Mouse (Mus musculus) forebrain, embryonic 14.5 days (tissue): ENCODE measurements around the gene Abcb9. TPM values are rescaled to one million over a fixed set of nuclear protein-coding genes. Genes with fewer than 3 reads are reported as not detected.
A peak's percentile ranks its signal among the peaks of the same experiment; 100 is the strongest.

Experiments used
- ATAC-seq: fragments of 200-750 bp; cut with Nextera tagmentation; 2 replicates; pipeline ENCODE4 v1.8.0; 2017; ENCODE audit warnings: mild to moderate bottlenecking, moderate library complexity
- DNase-seq: peaks from one replicate; pipeline ENCODE4 v3.0.0-alpha.2; 2015; ENCODE audit warnings: low spot score
- H3K27ac ChIP-seq: fragments of 300-500 bp; sonication (generic); 2 replicates; pipeline ENCODE4 v1.5.1; 2014; ENCODE audit warnings: low read depth, mild to moderate bottlenecking, control low read depth, low read length, moderate library complexity
- H3K27me3 ChIP-seq: fragments of 300-500 bp; sonication (generic); replicated peaks from 2 replicates; pipeline ENCODE4 v1.6.1; 2014; ENCODE audit warnings: low read length, control low read depth, mixed read lengths; ENCODE audit not compliant: control insufficient read depth, insufficient read depth
- H3K36me3 ChIP-seq: fragments of 300-500 bp; sonication (generic); 2 replicates; pipeline ENCODE4 v1.6.1; 2014; ENCODE audit warnings: low read length, control low read depth; ENCODE audit not compliant: control insufficient read depth, insufficient read depth
- H3K4me1 ChIP-seq: fragments of 300-500 bp; sonication (generic); 2 replicates; pipeline ENCODE4 v1.6.1; 2014; ENCODE audit warnings: antibody characterized with exemption, low read length, control low read depth; ENCODE audit not compliant: control insufficient read depth, insufficient read depth
- H3K4me2 ChIP-seq: fragments of 300-500 bp; sonication (generic); 2 replicates; pipeline ENCODE4 v1.6.1; 2014; ENCODE audit warnings: mild to moderate bottlenecking, control low read depth, low read length
- H3K4me3 ChIP-seq: fragments of 300-500 bp; sonication (generic); 2 replicates; pipeline ENCODE4 v1.5.1; 2014; ENCODE audit warnings: low read depth, low read length, control low read depth
- H3K9ac ChIP-seq: fragments of 300-500 bp; sonication (generic); 2 replicates; pipeline ENCODE4 v1.6.1; 2014; ENCODE audit warnings: mild to moderate bottlenecking, low read length, control low read depth, moderate library complexity
- H3K9me3 ChIP-seq: fragments of 300-500 bp; sonication (generic); replicated peaks from 2 replicates; pipeline ENCODE4 v1.6.1; 2016; ENCODE audit warnings: low read length, control low read depth, mixed read lengths; ENCODE audit not compliant: control insufficient read depth
- WGBS: fragments of 180-500 bp; shearing (Covaris S2); extraction: QIAGEN DNeasy Blood & Tissue Kit; methylation state at CpG from one replicate; pipeline ENCODE4 v1.1.7; 2014; 5-methylcytosine and 5-hydroxymethylcytosine counted together
- polyA plus RNA-seq: library from polyadenylated mRNA; unstranded; fragments of >200 nt; fragmentation: Nextera tagmentation; extraction: Ambion mirVana; gene quantifications from 2 replicates; pipeline ENCODE4 v1.2.1, GENCODE M21; 2014

Gene Abcb9
- polyA plus RNA-seq, 1 experiment from 2014 or later, result 6.8 TPM

DNA sequence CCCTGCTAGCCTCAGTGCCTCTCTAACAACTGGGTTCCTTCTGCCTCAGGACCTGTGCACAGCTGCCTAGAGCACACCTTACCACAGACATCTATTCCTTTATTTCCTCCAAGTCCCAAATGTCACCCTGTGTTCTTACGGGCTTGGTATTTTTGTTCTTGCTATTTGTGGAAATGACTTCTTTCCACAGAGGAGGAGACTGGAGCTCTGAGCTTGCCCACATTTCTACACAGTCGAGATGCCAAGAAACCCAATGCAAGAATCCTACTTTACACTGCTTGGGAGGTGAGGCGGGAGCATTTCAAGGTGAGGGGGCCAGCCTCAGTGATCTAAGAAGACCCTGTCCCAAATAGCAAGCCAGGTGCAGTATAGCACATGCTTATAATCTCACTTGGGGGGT, 10.1 kb downstream of the Abcb9 start:
- Histone ChIP-seq H3K9me3 (no peaks in the 10 kb centered on the region), H3K27me3 (no peaks in the 10 kb centered on the region), H3K36me3 (no peaks in the 10 kb centered on the region), H3K4me2 (no peak overlapping the region), H3K4me3 (no peak overlapping the region), H3K4me1 (no peaks in the 10 kb centered on the region), H3K9ac (no peak overlapping the region), H3K27ac (no peak overlapping the region)
- 77% methylated on average over 3 of the region's 3 CpGs for WGBS
- ATAC-seq, result no peak
- DNase-seq, result no peak

DNA sequence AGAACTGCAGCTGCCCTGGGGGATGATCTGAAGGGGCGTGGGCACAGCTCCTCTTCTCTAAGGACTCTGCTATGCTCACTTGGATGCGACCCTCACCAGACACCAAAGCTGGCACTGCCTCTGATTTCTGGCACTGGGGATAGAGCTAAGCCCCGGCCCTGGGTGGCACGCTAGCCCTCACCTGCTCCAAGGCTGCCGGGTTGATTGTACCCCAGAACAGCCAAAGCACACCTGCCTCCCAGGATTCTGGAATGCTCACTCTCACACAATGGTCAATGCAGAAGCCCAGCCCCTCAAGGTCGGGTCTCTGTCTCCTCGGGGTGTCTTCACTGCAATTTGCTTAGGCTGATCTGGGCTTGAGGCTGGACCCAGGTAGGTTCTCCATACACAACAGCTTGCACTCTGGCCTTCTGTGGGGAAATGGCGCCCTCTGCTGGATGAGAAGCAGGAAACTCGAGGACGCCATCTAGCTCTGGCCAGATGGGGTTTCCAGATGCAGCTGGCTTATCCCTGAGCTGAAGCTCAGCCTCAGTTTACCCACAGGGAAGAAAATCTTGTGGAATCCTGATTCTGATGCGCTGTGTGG, 10.9 kb downstream of the Abcb9 start:
- Histone ChIP-seq H3K27me3 (no peaks in the 10 kb centered on the region), H3K27ac (no peak overlapping the region), H3K4me3 (no peak overlapping the region), H3K4me1 (peaks cover 3% of the 10 kb centered on the region), H3K9ac (no peak overlapping the region), H3K9me3 (no peaks in the 10 kb centered on the region), H3K36me3 (no peaks in the 10 kb centered on the region), H3K4me2 (no peak overlapping the region)
- ATAC-seq (peak; percentile 80), DNase-seq (peak; percentile 87)
- 41% methylated on average over 11 of the region's 11 CpGs for WGBS

DNA sequence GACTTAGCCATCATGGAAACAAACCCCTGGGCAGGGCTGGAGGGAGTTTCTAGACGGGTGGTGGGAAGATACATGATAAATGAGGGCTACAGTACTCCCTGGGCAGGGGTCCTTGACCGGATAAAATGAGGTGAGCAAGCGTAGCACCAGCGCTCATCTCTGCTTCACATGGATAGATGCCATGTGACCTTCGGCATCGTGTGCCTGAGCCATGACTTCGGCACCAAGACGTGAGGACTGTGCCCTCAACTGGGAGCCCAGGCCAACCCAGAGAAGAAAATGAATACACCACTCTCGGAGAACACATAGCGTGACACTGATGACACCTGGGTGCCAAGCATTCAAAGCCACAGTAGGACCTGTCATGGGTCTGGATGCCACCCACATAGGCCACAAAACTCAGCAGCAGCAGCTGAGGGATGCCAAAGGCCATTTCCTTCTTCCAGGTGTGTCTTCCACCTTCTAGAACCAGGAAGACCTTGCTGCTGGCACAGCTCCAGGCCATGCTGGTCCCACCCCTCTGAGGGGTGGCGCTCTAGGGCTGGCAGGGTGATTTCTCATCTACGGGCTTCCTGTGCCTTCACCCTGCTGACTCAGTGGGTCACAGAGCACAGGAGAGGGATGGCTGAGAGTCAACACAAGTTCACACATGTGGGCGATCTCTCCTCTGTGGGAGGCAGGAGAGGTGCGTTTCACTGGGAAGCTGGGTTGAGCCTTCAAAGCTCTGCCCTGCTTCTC, 11.6 kb downstream of the Abcb9 start:
- Histone ChIP-seq H3K27ac (no peak overlapping the region), H3K27me3 (no peaks in the 10 kb centered on the region), H3K9ac (no peak overlapping the region), H3K9me3 (no peaks in the 10 kb centered on the region), H3K4me1 (peaks cover 9% of the 10 kb centered on the region), H3K4me3 (no peak overlapping the region), H3K4me2 (no peak overlapping the region), H3K36me3 (no peaks in the 10 kb centered on the region)
- DNase-seq, result no peak
- 88% methylated on average over 14 of the region's 14 CpGs for WGBS
- no peak for ATAC-seq

DNA sequence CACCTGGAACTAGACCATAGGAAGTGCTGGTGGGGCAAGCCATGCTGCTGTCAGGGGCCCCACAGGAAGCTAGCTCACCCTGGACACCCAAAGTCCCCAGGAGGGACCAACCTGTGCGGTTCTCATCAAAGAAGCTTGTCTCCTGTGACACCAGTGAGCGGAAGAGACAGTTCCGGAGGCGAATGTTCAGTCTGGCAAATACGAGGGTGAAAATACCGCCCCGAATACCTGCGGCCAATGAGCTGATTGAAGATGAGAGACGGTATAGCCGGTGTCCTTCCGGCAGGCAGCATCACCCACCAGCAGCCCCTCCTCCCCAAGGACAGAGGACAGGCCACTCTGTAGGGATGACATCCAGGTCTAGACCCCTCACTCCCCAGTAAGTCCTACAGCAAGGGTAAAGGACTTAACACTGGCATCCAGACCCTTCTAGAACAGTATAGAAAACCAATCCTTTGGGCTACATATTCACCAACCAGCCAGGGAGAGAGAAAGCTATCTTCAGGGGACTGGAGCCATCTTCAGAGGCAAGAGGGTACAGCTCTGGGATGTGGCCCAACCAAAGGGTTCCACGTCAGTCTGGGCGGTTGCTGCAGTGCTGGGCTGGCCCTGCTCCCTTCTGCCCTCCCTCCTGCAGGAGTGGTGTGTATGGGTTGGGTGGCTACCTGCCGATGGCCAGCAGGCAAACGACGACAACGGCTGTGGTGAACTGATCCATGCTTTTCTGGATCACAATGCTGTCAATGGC, 12.5 kb downstream of the Abcb9 start:
- no peaks in the 10 kb centered on the region for H3K27me3 ChIP-seq
- H3K9ac ChIP-seq, result no peak overlapping the region
- H3K36me3 ChIP-seq, result no peaks in the 10 kb centered on the region
- ATAC-seq (no peak), DNase-seq (no peak)
- H3K4me3 ChIP-seq, result no peak overlapping the region
- 93% methylated on average over 17 of the region's 17 CpGs for WGBS
- H3K4me1 ChIP-seq, result peaks cover 16% of the 10 kb centered on the region
- H3K4me2 ChIP-seq, result no peak overlapping the region
- H3K9me3 ChIP-seq, result no peaks in the 10 kb centered on the region
- no peak overlapping the region for H3K27ac ChIP-seq

DNA sequence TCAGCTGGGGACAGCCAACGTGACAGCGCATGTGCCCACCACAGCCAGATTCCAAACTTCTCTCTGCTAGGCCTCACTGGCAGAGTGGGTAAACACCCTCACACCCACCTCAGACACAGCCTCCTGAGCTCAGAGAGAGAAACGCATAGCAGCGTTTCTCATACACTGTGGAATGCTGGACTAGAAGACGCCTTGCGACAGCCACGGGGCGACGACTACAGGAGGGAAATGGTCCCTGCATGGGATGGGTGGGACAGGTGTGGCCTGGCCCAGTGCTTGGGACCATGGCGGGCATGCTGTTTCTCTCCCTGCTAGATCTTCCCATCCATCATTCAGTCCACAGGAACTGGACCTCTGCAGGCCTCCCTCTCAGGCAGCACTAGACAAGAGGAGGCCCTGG, 13.2 kb downstream of the Abcb9 start:
- ATAC-seq, result no peak
- Histone ChIP-seq H3K4me3 (no peak overlapping the region), H3K9ac (no peak overlapping the region), H3K4me1 (peaks cover 21% of the 10 kb centered on the region), H3K27ac (no peak overlapping the region), H3K27me3 (no peaks in the 10 kb centered on the region), H3K4me2 (no peak overlapping the region), H3K36me3 (no peaks in the 10 kb centered on the region), H3K9me3 (no peaks in the 10 kb centered on the region)
- 93% methylated on average over 10 of the region's 10 CpGs for WGBS
- no peak for DNase-seq

DNA sequence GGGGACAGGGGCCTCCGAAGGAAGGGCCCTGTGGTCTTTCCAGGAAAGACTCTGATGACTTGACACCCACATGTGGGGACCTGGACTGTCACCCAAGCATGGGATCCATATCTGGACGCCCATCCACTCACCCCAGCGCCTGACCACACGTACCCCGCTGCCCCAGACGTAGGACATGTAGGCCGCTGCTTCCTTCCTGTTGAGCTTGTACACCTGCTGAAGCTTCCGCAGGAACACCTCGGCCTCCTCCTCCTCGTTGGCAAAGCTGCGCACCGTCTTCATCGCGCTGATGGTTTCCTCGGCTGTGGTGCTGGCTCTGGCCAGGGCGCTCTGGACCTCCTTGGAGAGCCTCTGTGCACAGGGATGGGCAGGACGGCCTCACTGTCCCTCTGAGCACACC, 15.7 kb downstream of the Abcb9 start:
- Histone ChIP-seq H3K4me3 (no peak overlapping the region), H3K36me3 (no peaks in the 10 kb centered on the region), H3K4me1 (peaks cover 21% of the 10 kb centered on the region), H3K9ac (no peak overlapping the region), H3K27me3 (no peaks in the 10 kb centered on the region), H3K9me3 (no peaks in the 10 kb centered on the region), H3K27ac (peak overlapping the region; percentile 91), H3K4me2 (no peak overlapping the region)
- WGBS, result 93% methylated on average over 17 of the region's 17 CpGs
- no peak for ATAC-seq
- DNase-seq, result no peak

DNA sequence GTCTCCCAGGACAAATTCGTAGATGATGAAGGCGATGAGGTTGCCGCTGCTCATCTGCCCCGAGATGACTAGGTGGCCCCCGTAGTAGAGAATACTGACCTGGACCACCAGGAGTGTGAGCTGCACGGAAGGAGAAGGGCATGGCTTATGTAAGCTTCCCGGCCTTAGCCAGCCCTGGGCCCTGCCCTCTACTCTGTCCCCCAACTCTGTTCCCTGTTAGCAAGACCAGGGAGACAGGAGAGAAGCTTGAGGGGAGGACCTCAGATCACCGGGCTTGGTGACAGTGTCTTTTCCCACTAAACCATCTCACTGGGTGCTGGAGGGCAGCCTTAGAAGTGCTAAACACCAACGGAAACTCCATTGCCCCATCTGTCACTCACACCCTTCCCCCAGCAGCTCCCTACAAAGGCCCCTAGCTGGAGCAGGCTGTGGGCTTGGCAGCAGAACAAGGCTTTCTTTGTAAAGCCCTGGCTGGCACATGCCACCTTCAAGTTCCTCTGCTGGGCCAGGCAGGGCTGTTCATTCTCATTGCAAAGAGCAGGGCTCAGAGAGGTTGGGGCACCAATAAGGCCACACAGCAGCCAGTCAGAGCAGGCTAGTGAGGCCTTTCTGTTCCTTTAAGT, 16.7 kb downstream of the Abcb9 start:
- Histone ChIP-seq H3K9ac (peak overlapping the region; percentile 1; the same call in 1 of the 2 replicates), H3K4me3 (no peak overlapping the region), H3K4me2 (peak overlapping the region; percentile 31), H3K36me3 (no peaks in the 10 kb centered on the region), H3K4me1 (peaks cover 21% of the 10 kb centered on the region), H3K9me3 (no peaks in the 10 kb centered on the region), H3K27ac (peak overlapping the region; percentile 91), H3K27me3 (no peaks in the 10 kb centered on the region)
- ATAC-seq (peak; percentile 95), DNase-seq (peak; percentile 96)
- WGBS, result 27% methylated on average over 9 of the region's 9 CpGs

DNA sequence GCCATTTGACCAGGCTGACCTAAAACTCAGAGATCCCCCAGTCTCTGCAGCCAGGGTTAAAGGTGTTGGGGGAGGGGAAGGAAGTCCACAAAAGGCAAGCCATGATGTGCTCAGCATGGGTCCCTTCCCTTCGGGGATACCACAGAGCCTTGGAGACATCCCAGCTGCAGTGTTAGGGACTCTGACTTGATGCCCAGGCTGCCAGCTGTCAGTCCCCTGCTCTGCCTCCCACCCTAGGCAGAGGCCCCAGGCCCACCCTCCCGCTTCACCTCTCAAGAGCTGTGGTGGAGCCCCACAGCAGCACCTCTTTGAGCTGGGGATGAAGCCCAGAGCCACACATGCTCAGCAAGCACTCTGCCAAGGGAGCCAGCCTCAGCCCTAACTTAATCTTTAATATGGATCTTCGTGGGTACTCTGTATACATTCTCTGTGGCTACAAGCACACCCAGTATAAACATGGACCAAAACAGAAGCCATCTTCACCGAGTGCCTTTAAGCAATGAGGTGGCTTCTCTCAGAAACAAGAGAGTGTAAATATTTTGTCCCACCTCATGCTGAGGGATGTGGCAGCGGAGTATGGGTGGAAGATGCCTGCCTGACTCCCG, 17.6 kb downstream of the Abcb9 start:
- H3K36me3 ChIP-seq, result no peaks in the 10 kb centered on the region
- peak overlapping the region; percentile 31; the same call in 1 of the 2 replicates for H3K4me2 ChIP-seq
- ATAC-seq, result no peak
- no peaks in the 10 kb centered on the region for H3K9me3 ChIP-seq
- 56% methylated on average over 6 of the region's 6 CpGs for WGBS
- peak overlapping the region; percentile 91 for H3K27ac ChIP-seq
- no peak overlapping the region for H3K4me3 ChIP-seq
- peak; percentile 25 for DNase-seq
- H3K27me3 ChIP-seq, result no peaks in the 10 kb centered on the region
- H3K4me1 ChIP-seq, result peaks cover 21% of the 10 kb centered on the region
- H3K9ac ChIP-seq, result peak overlapping the region; percentile 17; the same call in 1 of the 2 replicates
